16 mouse cellular contexts compared by ENCODE assay signal in the genomic region with DNA sequence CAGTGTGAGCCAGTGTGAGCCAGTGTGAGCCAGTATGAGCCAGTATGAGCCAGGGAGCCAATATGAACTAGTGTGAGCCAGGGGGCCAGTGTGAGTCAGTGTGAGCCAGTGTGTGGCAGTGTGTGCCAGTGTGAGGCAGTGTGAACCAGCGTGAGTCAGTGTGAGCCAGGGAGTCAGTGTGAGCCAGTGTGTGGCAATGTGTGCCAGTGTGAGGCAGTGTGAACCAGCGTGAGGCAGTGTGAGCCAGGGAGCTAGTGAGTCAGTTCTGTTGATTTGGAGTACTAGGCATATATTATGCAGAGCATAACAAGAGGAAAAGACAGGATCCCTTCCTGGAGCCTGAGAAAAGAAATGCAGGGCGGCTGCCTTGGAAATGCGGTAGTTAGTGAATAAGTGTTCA.
DNase-seq lines count a peak whose midpoint lies in the region; ATAC-seq and TF ChIP-seq lines count a peak whose summit lies in the region.
"Had no signal": no experiment of that assay in that cellular context is flagged by ENCODE, and none has a peak within 500 bp of the region (broad histone marks: within the 10 kb centered on the region; RNA-seq: fewer than 3 reads in every experiment).

No protein-coding gene starts in this region.

- ATAC-seq in hindbrain, embryonic 13.5 days (ENCODE audit: low FRiP score) = no peak
- no peak for ATAC-seq in hindbrain, embryonic 14.5 days (ENCODE audit: low FRiP score)
- ATAC-seq: intestine, postnatal 0 days; liver, embryonic 12.5 days had no signal

- 0 out of 2 replicates have a peak overlapping the region, but pooled peaks have one; percentile 8 for H3K27ac ChIP-seq in hindbrain, embryonic 13.5 days
- no peak overlapping the region for H3K27ac ChIP-seq in hindbrain, embryonic 14.5 days
- no peak overlapping the region for H3K27ac ChIP-seq in ES-Bruce4 (ENCODE audit: insufficient read depth, low read length)
- peak overlapping the region; percentile 58 for H3K27ac ChIP-seq in limb, embryonic 10.5 days
- H3K27ac ChIP-seq in heart, embryonic 10.5 days = no peak overlapping the region
- H3K27ac ChIP-seq: liver, embryonic 12.5 days; lung, embryonic 15.5 days had no signal

- no peak overlapping the region for H3K4me2 ChIP-seq in hindbrain, embryonic 13.5 days
- no peak overlapping the region for H3K4me2 ChIP-seq in hindbrain, embryonic 14.5 days (replicated peaks)
- H3K4me2 ChIP-seq: liver, embryonic 12.5 days; lung, embryonic 15.5 days had no signal

- no peak overlapping the region for H3K9ac ChIP-seq in hindbrain, embryonic 13.5 days
- no peak overlapping the region for H3K9ac ChIP-seq in hindbrain, embryonic 14.5 days
- H3K9ac ChIP-seq in ES-Bruce4 (ENCODE audit: low read depth, poor library complexity, severe bottlenecking) = no peak overlapping the region
- H3K9ac ChIP-seq: liver, embryonic 12.5 days; lung, embryonic 15.5 days had no signal

- H3K4me3 ChIP-seq in hindbrain, embryonic 13.5 days = no peak overlapping the region
- H3K4me3 ChIP-seq in hindbrain, embryonic 14.5 days (replicated peaks; ENCODE audit: low read length) = no peak overlapping the region
- H3K4me3 ChIP-seq in ES-Bruce4 (ENCODE audit: low read depth, low read length) = no peak overlapping the region
- no peak overlapping the region for H3K4me3 ChIP-seq in limb, embryonic 10.5 days
- H3K4me3 ChIP-seq in heart, embryonic 10.5 days = no peak overlapping the region
- H3K4me3 ChIP-seq: liver, embryonic 12.5 days; lung, embryonic 15.5 days had no signal

- H3K36me3 ChIP-seq in hindbrain, embryonic 13.5 days = no peaks in the 10 kb centered on the region
- no peaks in the 10 kb centered on the region for H3K36me3 ChIP-seq in hindbrain, embryonic 14.5 days (replicated peaks; ENCODE audit: control insufficient read depth, insufficient read depth)
- no peaks in the 10 kb centered on the region for H3K36me3 ChIP-seq in ES-Bruce4 (ENCODE audit: control insufficient read depth, insufficient read depth, low read length, poor library complexity, severe bottlenecking)
- no peaks in the 10 kb centered on the region for H3K36me3 ChIP-seq in limb, embryonic 10.5 days
- H3K36me3 ChIP-seq in heart, embryonic 10.5 days = no peaks in the 10 kb centered on the region
- H3K36me3 ChIP-seq: liver, embryonic 12.5 days; lung, embryonic 15.5 days had no signal

- no peak for TF ChIP-seq POLR2A in ES-Bruce4 (IDR thresholded peaks at IDR 0.05; ENCODE audit: insufficient read depth, low read length)

- WGBS in hindbrain, embryonic 13.5 days = 91% methylated on average over 4 of the region's 4 CpGs
- 90% methylated on average over 4 of the region's 4 CpGs for WGBS in hindbrain, embryonic 14.5 days
- WGBS in limb, embryonic 10.5 days = 88% methylated on average over 4 of the region's 4 CpGs
- 89% methylated on average over 4 of the region's 4 CpGs for WGBS in heart, embryonic 10.5 days

- peak; percentile 73 for TF ChIP-seq EP300 in ES-Bruce4 (IDR thresholded peaks at IDR 0.05; ENCODE audit: insufficient read depth, low read depth, low read length)

- intact Hi-C loops in gastrocnemius, postnatal 36 days (cut with DNase I) = no loop called here

- H3K9me3 ChIP-seq in hindbrain, embryonic 13.5 days = no peaks in the 10 kb centered on the region
- no peaks in the 10 kb centered on the region for H3K9me3 ChIP-seq in hindbrain, embryonic 14.5 days (ENCODE audit: control insufficient read depth, low read length)
- H3K9me3 ChIP-seq in ES-Bruce4 (replicated peaks; ENCODE audit: control insufficient read depth, insufficient read depth, low read length, poor library complexity, severe bottlenecking) = no peaks in the 10 kb centered on the region
- no peaks in the 10 kb centered on the region for H3K9me3 ChIP-seq in limb, embryonic 10.5 days (replicated peaks)
- H3K9me3 ChIP-seq in heart, embryonic 10.5 days = no peaks in the 10 kb centered on the region
- H3K9me3 ChIP-seq: liver, embryonic 12.5 days; lung, embryonic 15.5 days had no signal

- no peak for DNase-seq in hindbrain, embryonic 14.5 days (ENCODE audit: low spot score)
- DNase-seq in ZHBTc4 (ENCODE audit: low read depth, low spot score) = peak; percentile 56
- no peak for DNase-seq in limb, embryonic 10.5 days (ENCODE audit: low spot score)
- DNase-seq in gastrocnemius, postnatal 36 days = no peak
- no peak for DNase-seq in heart, embryonic 10.5 days (ENCODE audit: low spot score)
- DNase-seq in urinary bladder, postnatal 14 days (ENCODE audit: low spot score) = no peak
- DNase-seq: cerebellum, adult 11 months; heart, adult 11 months; kidney, postnatal 10 days; right cerebral cortex, postnatal 14 days; thymus, adult 18-20 months had no signal

- no peak for TF ChIP-seq CTCF in ES-Bruce4 (IDR thresholded peaks at IDR 0.05; ENCODE audit: low read depth, low read length)

- peaks cover 3% of the 10 kb centered on the region for H3K4me1 ChIP-seq in hindbrain, embryonic 13.5 days (replicated peaks)
- H3K4me1 ChIP-seq in hindbrain, embryonic 14.5 days (replicated peaks; ENCODE audit: control insufficient read depth, insufficient read depth, low read length) = no peaks in the 10 kb centered on the region
- no peaks in the 10 kb centered on the region for H3K4me1 ChIP-seq in ES-Bruce4 (ENCODE audit: control insufficient read depth, insufficient read depth, low read length)
- H3K4me1 ChIP-seq in limb, embryonic 10.5 days = peaks cover 52% of the 10 kb centered on the region
- H3K4me1 ChIP-seq in heart, embryonic 10.5 days = peaks cover 11% of the 10 kb centered on the region; the same call in 1 of the 2 replicates
- H3K4me1 ChIP-seq: liver, embryonic 12.5 days had no signal

- no peaks in the 10 kb centered on the region for H3K27me3 ChIP-seq in hindbrain, embryonic 13.5 days
- no peaks in the 10 kb centered on the region for H3K27me3 ChIP-seq in hindbrain, embryonic 14.5 days (ENCODE audit: control insufficient read depth, insufficient read depth, low read length)
- H3K27me3 ChIP-seq in ES-Bruce4 (ENCODE audit: control insufficient read depth, insufficient read depth, low read length, poor library complexity, severe bottlenecking) = no peaks in the 10 kb centered on the region
- H3K27me3 ChIP-seq in limb, embryonic 10.5 days (ENCODE audit: low read depth, poor library complexity, severe bottlenecking) = no peaks in the 10 kb centered on the region
- H3K27me3 ChIP-seq in heart, embryonic 10.5 days (ENCODE audit: insufficient read depth, poor library complexity, severe bottlenecking) = no peaks in the 10 kb centered on the region
- H3K27me3 ChIP-seq: liver, embryonic 12.5 days; lung, embryonic 15.5 days had no signal

Comparison
In these comparisons a context has a peak if more than half of its experiments do, and no peak if none do; other contexts are left out.
1. H3K27ac ChIP-seq: peak in hindbrain, embryonic 13.5 days (single experiment) and limb, embryonic 10.5 days (single experiment); none in hindbrain, embryonic 14.5 days (single experiment), ES-Bruce4 (single experiment) and heart, embryonic 10.5 days (single experiment).